Mouse (Mus musculus) R1 (cell line): ENCODE data around the gene Gm38431.
A peak's percentile ranks its signal among the peaks of the same experiment; 100 is the strongest.

Experiments
- DNase-seq: peaks from one replicate; pipeline ENCODE4 v3.0.0-alpha.2; 2018; ENCODE audit warnings: low read depth, low spot score

Gm38431 gene

GRCm38 (mm10) chr9:21091707-21092320 lies at the start of gene Gm38431, which contains the start of gene Raver1:
Gene Gm38431 (minus strand): TSS chr9:21091997.
Gene Raver1 (minus strand): TSS chr9:21092008.
- DNase-seq: peak; percentile 99

DNA sequence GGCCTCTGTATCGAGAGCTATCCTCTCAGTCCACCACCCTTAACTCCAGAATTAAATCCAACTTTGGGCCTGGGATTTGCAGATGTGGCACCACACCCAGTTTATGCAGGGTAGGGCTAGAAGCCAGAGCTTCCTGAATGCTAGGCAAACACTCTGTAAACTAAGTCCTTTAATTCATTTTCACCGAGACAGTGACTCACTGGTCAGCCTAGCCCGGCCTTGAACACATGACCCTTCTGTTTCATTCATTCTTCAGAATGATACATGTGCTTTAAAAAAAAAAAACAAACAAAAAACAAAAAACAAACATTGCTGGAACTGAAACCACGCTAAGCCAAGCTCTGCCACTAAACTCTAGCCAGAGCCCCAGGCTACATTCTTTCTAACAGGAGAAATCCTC lies 46.6 kb upstream of the Gm38431 start:
- no peak for DNase-seq

DNA sequence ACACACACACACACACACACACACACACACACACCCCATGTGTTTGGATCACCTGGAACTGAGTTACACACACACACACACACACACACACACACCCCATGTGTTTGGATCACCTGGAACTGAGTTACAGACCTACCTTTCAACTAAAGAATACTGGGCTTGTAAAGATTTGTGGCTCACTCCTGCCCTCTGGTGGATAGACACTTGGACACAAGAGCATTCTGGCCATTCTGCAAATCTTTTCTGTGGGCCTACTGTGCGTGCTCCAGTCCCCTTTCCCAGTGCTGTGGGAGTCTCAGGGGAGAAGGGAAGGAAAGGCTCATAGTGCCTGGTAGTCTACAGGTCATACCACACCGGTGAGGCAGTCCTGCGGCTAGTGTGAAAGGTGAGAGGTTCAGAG lies 45.4 kb upstream of the Gm38431 start:
- peak; percentile 83 for DNase-seq

DNA sequence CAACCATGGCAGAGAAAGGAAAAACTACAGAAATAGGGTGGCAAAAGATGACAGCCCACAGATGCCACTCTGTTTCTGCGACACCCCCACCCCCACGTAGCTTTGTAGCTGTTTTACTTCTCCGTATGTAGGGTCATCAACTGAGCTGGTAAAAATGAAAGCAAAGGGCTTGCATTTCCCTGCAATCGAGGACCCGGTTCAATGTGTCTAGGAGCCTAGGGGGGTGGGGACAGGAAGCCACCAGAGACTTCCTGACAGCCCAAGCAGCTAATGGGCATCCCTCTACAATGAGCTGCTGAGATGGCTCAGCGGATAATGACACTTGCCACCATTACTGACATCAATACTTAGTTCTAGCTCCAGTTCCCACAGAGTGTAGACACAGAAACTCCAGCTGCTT lies 44.6 kb upstream of the Gm38431 start:
- DNase-seq: no peak

DNA sequence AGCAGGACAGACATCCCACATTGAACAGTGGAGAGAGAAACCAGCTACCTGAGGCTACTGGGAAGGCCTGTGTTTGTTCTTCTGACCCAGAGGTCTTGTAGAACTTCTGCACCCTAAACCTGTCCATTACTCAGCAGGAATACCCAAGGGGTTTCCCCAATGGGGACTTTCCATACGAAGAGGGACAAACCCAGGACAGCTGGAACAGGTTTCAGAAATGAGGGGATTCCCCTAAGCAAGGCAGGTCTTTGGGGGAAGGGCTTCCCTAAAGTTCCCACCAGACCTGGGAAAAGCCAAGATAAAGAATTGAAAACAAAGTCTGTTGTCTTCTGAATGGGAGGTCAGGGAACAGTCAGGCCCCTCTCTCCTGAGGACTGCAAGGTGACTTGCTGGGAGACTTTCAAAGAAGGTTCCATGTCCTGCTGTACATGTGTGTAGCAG lies 44.2 kb upstream of the Gm38431 start:
- DNase-seq: no peak

- no peak for DNase-seq
Measured at GRCm38 (mm10) chr9:21135329-21135890, 43.6 kb upstream of the Gm38431 start.

GRCm38 (mm10) chr9:21134595-21135328 lies 43.0 kb upstream of the Gm38431 start:
- DNase-seq: no peak

GRCm38 (mm10) chr9:21133064-21133707 lies 41.4 kb upstream of the Gm38431 start:
- DNase-seq: peak; percentile 45

DNA sequence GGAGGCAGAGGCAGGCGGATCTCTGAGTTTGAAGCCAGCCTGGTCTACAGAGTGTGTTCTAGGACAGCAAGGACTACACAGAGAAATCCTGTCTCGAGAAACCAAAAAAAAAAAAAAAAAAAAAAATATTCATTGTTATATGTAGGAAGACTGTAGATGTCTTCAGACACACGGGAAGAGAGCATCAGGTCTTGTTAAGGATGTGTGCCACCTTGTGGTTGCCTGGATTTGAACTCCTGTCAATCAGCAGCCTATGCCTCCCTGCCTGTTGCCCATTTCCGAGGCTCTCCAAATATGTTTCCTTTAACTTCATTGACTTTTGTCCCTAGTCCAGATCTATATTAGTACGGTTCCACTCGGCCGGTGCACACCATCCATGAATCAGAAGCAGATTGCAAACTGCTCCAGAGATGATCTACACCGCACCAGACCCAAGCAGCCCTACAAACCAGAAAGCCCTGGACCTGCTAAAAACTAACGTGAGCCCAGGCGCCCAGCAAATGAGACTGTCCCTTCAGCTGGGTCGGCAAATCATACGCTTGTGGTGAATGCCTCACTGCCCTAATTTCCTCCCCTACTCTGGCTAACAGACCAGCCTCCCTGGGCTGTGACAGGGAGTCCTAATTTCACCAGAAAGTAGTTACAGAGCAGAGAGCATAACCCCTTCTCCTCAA lies 40.4 kb upstream of the Gm38431 start:
- peak; percentile 57 for DNase-seq

DNA sequence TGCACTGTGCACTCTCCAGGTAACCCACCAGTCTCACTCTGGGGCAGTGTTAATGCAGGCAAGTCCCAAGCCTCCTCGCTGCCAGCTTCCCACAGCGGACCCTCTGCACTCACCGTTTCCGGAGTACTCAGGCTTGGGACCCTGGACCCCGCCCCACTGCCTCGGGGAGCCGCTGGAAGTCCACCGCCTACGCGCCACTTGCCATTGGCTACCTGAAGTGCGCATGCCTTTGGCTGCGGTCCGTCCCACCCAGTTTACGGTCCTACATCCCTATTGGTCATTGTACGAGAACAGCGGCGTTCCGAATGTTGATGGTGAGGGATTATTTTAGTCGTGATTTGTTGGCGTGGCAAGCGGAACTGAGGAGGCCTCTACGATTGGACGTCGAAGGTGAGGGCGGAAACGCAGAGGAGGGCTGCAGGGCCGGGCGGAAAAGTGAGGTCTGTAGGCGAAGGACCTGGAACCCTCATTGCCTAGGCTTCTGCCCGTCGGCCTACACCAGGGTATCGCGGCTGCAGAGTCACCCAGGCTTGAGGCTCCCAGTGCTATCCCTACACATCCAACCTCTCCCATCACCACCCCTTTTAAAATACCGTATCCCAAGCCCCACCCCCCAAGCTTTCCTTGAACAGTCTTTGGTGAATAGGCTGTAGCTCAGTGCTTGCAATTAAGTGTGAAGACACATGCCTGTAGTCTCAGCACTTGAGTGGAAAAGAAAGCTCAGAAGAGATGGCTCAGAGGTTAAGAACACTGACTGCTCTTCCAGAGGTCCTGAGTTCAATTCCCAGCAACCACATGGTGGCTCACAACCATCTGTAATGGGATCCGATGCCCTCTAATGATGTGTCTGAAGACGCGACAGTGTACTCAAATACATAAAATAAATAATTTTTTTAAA lies 39.5 kb upstream of the Gm38431 start, which contains the start of gene Tyk2:
Gene Tyk2, minus strand, starts transcription at position 185 of the 898 bp plus-strand sequence.
- peak; percentile 100 for DNase-seq

GRCm38 (mm10) chr9:21126259-21126627 lies 34.4 kb upstream of the Gm38431 start:
- DNase-seq: no peak

DNA sequence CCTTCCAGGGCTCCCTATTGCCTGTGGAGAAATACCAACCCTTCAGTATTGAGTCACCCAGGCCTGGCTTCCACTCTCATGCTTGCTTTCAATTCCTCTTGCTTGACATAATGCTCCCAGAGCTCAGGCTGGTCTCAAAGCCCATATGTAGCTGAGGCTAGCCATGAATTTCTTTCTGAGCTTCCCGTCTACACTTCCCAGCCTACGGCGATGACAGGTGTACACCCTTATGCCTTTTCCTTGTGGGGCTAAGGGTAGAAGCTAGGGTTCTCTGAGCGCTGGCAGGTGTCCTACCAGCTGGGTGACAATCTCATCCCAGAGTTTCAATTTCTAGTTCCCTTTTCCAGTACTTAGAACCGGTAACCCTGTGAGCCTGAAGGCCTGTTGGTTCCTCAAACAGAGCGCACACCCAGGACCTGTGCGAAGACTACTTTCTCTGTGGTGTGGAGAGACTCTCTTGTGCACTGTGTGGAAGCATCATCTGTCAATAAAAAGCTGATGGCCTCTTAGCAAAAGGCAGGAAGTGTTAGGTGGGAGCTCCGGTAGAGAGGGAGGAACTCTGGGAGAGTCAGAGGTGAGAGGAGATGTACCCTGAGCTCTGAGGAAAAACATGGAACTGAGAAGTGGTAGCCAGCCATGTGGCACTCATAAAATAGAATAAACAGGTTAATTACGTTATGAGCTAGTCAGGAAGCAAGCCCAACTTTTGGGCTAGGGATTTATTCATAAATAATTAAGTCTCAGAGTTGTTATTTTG lies 33.9 kb upstream of the Gm38431 start:
- no peak for DNase-seq

DNA sequence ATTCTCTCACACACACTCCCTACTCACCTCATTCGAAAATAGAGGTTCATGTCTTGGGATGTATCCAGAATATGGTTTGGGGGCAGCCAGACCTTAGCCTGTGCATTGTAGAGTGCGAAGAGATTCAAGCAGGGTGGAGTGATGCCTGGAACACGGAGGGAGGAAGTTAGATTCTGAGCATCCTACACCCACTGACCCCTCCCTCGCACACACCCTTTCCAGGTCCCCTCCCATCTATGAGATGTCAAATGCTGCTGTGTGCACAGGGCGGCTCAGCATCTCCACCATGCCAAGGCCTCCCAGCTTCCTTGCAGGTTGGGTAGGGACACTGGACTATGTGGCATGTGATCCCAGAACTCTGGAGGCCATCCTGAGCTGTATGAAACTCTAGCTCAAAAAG lies 33.0 kb upstream of the Gm38431 start:
- DNase-seq: no peak

DNA sequence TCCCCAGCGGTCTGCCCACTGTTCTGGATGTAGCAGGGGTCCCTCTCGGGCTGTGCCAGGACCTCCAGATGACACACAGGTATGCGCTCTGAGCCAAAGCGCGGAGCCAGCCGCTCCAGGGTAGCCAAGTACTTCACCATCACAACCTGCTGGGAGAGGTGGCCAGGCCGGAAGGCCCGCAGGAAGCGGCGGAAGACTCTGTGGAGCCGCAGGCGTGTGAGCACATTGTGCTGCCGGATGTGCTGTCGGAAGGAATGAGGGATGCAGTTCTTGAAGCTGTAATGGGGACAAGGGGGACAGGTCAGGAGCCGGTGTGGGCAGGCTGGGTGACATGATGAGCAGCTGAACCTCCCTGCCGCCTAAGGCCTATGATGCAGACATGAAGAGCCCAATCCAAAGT lies 29.7 kb upstream of the Gm38431 start:
- peak; percentile 55 for DNase-seq

DNA sequence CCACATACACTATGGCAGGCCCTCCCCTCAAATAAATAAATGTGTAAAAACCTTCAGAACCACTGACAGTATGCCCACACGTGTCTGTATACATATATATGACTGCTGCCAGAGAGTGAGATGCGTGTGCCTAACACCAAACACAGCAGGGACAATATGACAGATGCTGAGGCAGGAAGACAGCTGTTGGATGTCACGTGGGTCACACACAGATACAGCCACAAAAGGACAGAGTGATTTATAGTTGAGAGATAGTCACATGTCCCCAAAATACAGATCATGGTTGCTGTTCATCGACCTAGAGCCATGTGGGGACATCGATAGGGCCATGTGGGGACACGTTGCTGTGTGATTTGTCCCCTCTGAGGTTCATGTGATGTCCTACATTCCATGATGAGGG lies 25.3 kb upstream of the Gm38431 start:
- no peak for DNase-seq

DNA sequence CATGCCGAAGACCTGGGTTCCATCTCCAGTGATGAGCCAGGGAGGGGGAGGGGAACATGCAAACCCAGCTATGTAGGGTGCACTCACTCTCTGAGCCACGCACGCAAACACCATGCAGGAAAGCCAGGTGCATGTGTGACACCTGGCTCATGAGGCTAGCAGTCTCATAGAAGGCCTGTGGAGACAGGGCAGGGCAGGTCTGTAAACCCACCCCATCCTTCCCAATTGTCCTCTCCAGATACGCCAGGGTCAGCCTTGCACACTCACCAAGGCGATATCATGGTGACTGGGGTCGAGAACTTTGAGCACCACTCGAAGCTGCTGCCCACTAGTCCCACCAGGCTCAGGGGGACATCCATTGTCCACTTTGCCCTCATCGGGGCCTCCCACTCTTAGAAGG lies 23.3 kb upstream of the Gm38431 start:
- no peak for DNase-seq

GRCm38 (mm10) chr9:21114190-21114589 lies 22.4 kb upstream of the Gm38431 start:
- no peak for DNase-seq

DNA sequence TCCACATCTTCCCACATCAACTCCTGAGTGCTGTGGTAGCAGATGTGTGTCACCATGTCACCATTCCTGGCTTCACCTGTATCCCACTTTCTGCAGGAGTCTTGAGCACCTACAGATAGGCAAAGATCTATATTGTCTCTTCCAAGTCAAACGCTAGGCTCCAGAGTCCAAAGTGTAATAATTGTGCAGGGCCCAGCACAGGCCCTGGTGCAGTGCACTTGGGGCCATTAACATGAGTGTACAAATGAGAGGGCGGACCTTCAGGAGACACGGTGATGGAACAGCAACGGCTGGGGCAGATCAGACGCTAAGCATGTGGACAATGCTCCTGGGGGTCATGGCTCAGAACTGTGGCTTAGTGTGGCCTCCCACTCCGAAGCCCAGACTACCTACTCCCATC lies 22.0 kb upstream of the Gm38431 start:
- no peak for DNase-seq

DNA sequence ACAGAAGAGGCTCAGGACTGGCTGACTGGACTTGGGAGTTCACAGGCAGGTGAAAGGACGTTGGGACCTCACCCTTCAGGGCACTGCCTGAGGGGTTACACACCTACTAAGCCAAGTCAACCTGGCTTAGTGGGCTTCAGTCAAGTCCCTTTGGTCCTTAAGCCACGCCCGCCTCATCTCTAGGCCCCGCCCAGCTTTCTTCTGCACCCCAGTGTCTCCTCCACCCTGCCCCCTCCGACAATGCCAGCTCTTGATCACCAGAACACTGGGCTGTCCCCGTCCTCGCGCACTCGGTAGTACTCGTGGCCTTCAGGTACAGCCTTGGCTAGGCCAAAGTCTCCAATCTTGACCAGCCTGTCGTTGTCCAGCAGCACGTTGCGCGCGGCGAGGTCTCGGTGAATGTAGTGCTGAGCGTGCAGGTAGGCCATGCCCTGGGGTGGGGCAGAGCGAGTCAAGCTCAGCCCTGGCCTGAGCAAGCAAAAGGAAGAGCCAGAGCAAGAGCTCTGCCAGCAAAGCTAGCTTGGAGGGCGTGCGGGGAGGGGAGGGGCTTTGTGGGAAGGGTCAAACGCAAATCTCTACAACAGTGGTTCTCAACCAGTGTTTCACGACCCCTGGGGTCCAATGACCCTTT lies 15.9 kb upstream of the Gm38431 start:
- DNase-seq: peak; percentile 56
